Mouse (Mus musculus): ENCODE measurements around the gene Babam2. TPM values are rescaled to one million over a fixed set of nuclear protein-coding genes. Genes with fewer than 3 reads are reported as not detected.

Gene Babam2
- 10 to 100 TPM; 49.3 to 50.4 TPM for total RNA-seq (2021)
- long read RNA-seq, experiment 1, transcript Babam2-209 (12 exons, 1,888 nt): major isoform, 29 of 39 reads
- long read RNA-seq, experiment 1, partial matches to known transcripts: 3 of 39 reads
- long read RNA-seq, experiment 1, other reads (novel, unspliced or antisense): 7 of 39 reads
- long read RNA-seq, experiment 2, transcript Babam2-209 (12 exons, 1,888 nt): major isoform, 43 of 52 reads
- long read RNA-seq, experiment 2, partial matches to known transcripts: 0 of 52 reads
- long read RNA-seq, experiment 2, other reads (novel, unspliced or antisense): 9 of 52 reads

- TF ChIP-seq CTCF (conservative IDR thresholded peaks at IDR 0.05): no peak; the same call in 1 of the 2 replicates
- DNase-seq (ENCODE audit: low spot score in 2 of 2): peak; percentile 83 to 90
- Histone ChIP-seq H3K4me3 (peak within 1 kb of the TSS; percentile 92), H3K27ac (peak within 1 kb of the TSS; percentile 98)
These were observed at the start of gene Babam2 for GRCm38 (mm10) chr5:31697644-31698296. TSS of gene Babam2 (plus strand) at chr5:31697684.

- DNase-seq (ENCODE audit: low spot score in 2 of 2): no peak
- Histone ChIP-seq H3K27ac (no peak overlapping the region), H3K4me3 (no peak overlapping the region)
- no peak for TF ChIP-seq CTCF (conservative IDR thresholded peaks at IDR 0.05)
These were observed 46.8 kb upstream of the Babam2 start for GRCm38 (mm10) chr5:31650518-31651288.

GRCm38 (mm10) chr5:31655688-31656190 lies 41.7 kb upstream of the Babam2 start:
- Histone ChIP-seq H3K27ac (no peak overlapping the region), H3K4me3 (no peak overlapping the region)
- no peak for DNase-seq (ENCODE audit: low spot score in 2 of 2)
- no peak for TF ChIP-seq CTCF (conservative IDR thresholded peaks at IDR 0.05)

GRCm38 (mm10) chr5:31666176-31666575 lies 31.3 kb upstream of the Babam2 start:
- DNase-seq (ENCODE audit: low spot score in 2 of 2): no peak
- TF ChIP-seq CTCF (conservative IDR thresholded peaks at IDR 0.05): no peak
- no peak overlapping the region for H3K4me3 ChIP-seq
- H3K27ac ChIP-seq: no peak overlapping the region; the same call in 1 of the 2 replicates

- 0 out of 2 replicates have a peak overlapping the region, but pooled peaks have one; percentile 7 for H3K27ac ChIP-seq
- DNase-seq (ENCODE audit: low spot score in 2 of 2): no peak
- H3K4me3 ChIP-seq: no peak overlapping the region
- no peak for TF ChIP-seq CTCF (conservative IDR thresholded peaks at IDR 0.05)
These were observed 29.0 kb upstream of the Babam2 start for GRCm38 (mm10) chr5:31668325-31668968.

GRCm38 (mm10) chr5:31669984-31670383 lies 27.5 kb upstream of the Babam2 start:
- no peak for TF ChIP-seq CTCF (conservative IDR thresholded peaks at IDR 0.05)
- Histone ChIP-seq H3K27ac (peak overlapping the region; percentile 68), H3K4me3 (no peak overlapping the region)
- DNase-seq (ENCODE audit: low spot score in 2 of 2): no peak

- Histone ChIP-seq H3K4me3 (no peak overlapping the region), H3K27ac (peak overlapping the region; percentile 68; the same call in 1 of the 2 replicates)
- DNase-seq (ENCODE audit: low spot score in 2 of 2): no peak
- no peak for TF ChIP-seq CTCF (conservative IDR thresholded peaks at IDR 0.05)
These were observed 26.3 kb upstream of the Babam2 start for GRCm38 (mm10) chr5:31671137-31671536.

- no peak for TF ChIP-seq CTCF (conservative IDR thresholded peaks at IDR 0.05)
- no peak for DNase-seq (ENCODE audit: low spot score in 2 of 2)
- Histone ChIP-seq H3K4me3 (no peak overlapping the region), H3K27ac (peak overlapping the region; percentile 14; the same call in 1 of the 2 replicates)
These were observed 24.1 kb upstream of the Babam2 start for GRCm38 (mm10) chr5:31673431-31673830.

- H3K27ac ChIP-seq: 0 out of 2 replicates have a peak overlapping the region, but pooled peaks have one; percentile 71
- no peak overlapping the region for H3K4me3 ChIP-seq
- no peak for DNase-seq (ENCODE audit: low spot score in 2 of 2)
- no peak for TF ChIP-seq CTCF (conservative IDR thresholded peaks at IDR 0.05)
These were observed 19.5 kb upstream of the Babam2 start for GRCm38 (mm10) chr5:31678000-31678399.

GRCm38 (mm10) chr5:31680183-31680582 lies 17.3 kb upstream of the Babam2 start:
- no peak for TF ChIP-seq CTCF (conservative IDR thresholded peaks at IDR 0.05)
- DNase-seq (ENCODE audit: low spot score in 2 of 2): no peak
- H3K27ac ChIP-seq: no peak overlapping the region
- H3K4me3 ChIP-seq: no peak overlapping the region

GRCm38 (mm10) chr5:31682305-31682704 lies 15.2 kb upstream of the Babam2 start:
- no peak for TF ChIP-seq CTCF (conservative IDR thresholded peaks at IDR 0.05)
- DNase-seq (ENCODE audit: low spot score in 2 of 2): no peak
- H3K4me3 ChIP-seq: no peak overlapping the region
- H3K27ac ChIP-seq: no peak overlapping the region

GRCm38 (mm10) chr5:31686040-31686439 lies 11.4 kb upstream of the Babam2 start:
- H3K4me3 ChIP-seq: no peak overlapping the region
- H3K27ac ChIP-seq: peak overlapping the region; percentile 36; the same call in 1 of the 2 replicates
- DNase-seq (ENCODE audit: low spot score in 2 of 2): no peak
- no peak for TF ChIP-seq CTCF (conservative IDR thresholded peaks at IDR 0.05)
